Mouse (Mus musculus) heart, adult 18-20 months (tissue): ENCODE measurements around the gene Vmn1r113. TPM values are rescaled to one million over a fixed set of nuclear protein-coding genes. Genes with fewer than 3 reads are reported as not detected.
"Not testable (repeated sequence)": the region's sequence is repeated elsewhere in the genome, so short reads cannot be mapped to it uniquely, and the experiment has no call there.

Source experiments
- DNase-seq, 2 experiments: peaks; one replicate each; pipeline ENCODE4 v3.0.0; 2021 to 2022; ENCODE audit warnings: mixed read lengths in 1 of 2
- long read RNA-seq, 2 experiments: library from polyadenylated mRNA; stranded (forward); transcript quantifications; one replicate each; pipeline ENCODE4 v2.0.0; 2021
- total RNA-seq, 2 experiments: library from RNA; stranded (reverse); gene quantifications; 2 replicates each; pipeline ENCODE4 v1.2.3; 2021

Vmn1r113 gene
- total RNA-seq, result not detected
- long read RNA-seq, experiment 1, result 0 reads
- long read RNA-seq, experiment 2, result 0 reads

DNA sequence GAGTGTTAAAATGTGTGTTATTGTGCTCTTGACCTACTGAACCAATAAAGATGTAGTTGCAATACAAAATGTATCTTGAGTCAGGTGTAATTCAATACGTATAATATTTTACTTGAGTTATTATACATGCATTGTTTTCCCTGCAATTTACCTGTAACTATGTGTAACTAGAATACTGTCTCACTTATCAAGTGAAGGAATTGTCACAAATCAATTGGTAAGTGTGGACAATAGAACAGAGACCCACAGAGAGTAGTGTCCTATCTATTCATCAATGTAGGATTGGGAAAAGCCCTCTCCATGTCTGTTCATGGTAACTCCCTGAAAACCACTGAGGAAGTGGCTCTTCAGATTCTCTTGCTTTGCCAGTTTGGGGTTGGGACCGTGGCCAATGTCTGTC is at the start of gene Vmn1r113:
Gene Vmn1r113, plus strand, starts transcription at position 301 of the 400 bp plus-strand sequence.
- not testable (repeated sequence) for DNase-seq

DNA sequence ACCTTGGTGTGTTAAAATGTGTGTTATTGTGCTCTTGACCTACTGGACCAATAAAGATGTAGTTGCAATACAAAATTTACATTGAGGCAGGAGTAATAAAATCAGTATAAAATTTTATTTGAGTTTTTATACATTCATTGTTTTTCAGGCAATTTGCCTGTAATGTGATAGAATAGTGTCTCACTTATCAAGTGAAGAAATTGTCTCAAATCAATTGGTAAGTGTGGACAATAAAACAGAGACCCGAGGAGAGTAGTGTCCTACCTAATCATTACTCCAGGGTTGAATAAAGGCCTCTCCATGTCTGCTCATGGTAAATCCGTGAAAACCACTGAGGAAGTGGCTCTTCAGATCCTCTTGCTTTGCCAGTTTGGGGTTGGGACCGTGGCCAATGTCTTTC is 16.2 kb upstream of the Vmn1r113 start, which contains the start of gene Vmn1r112:
Gene Vmn1r112, plus strand, starts transcription at position 301 of the 400 bp plus-strand sequence.
- DNase-seq, result not testable (repeated sequence)

DNA sequence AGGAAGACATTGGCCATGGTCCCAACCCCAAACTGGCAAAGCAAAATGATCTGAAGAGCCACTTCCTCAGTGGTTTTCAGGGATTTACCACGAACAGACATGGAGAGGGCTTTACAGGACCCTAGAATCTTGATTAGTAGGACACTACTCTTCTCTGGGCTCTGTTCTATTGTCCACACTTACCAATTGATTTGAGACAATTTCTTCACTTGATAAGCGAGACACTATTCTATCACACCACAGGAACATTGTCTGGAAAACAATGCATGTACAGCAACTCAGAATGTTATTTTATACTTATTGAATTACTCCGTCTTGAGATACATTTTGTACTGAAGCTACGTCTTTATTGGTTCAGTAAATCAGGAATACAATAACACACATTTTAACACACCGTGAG is 25.0 kb downstream of the Vmn1r113 start, which contains the start of gene Vmn1r114:
Gene Vmn1r114, minus strand, starts transcription at position 101 of the 400 bp plus-strand sequence.
- DNase-seq, result not testable (repeated sequence)

Other genes with a start within 250 kb of the Vmn1r113 start
- not detected for gene Gm5726, start 241.5 kb upstream of the Vmn1r113 start, total RNA-seq
- gene Gm4141, start 211.0 kb upstream of the Vmn1r113 start, total RNA-seq, result not detected
- not detected for gene Gm4513, start 188.3 kb upstream of the Vmn1r113 start, total RNA-seq
- not detected for gene Vmn1r107, start 118.4 kb upstream of the Vmn1r113 start, total RNA-seq
- gene Vmn1r111, start 84.1 kb upstream of the Vmn1r113 start, total RNA-seq, result not detected
- not detected for gene Gm10668, start 56.7 kb upstream of the Vmn1r113 start, total RNA-seq
- not detected for gene Vmn1r112, start 16.1 kb upstream of the Vmn1r113 start, total RNA-seq
- not detected for gene Vmn1r114, start 24.9 kb downstream of the Vmn1r113 start, total RNA-seq
- not detected for gene Vmn1r115, start 57.7 kb downstream of the Vmn1r113 start, total RNA-seq
- not detected for gene Vmn1r116, start 85.0 kb downstream of the Vmn1r113 start, total RNA-seq
- gene Vmn1r117, start 96.8 kb downstream of the Vmn1r113 start, total RNA-seq, result not detected
- not detected for gene Vmn1r118, start 125.1 kb downstream of the Vmn1r113 start, total RNA-seq
- gene Vmn1r119, start 225.2 kb downstream of the Vmn1r113 start, total RNA-seq, result not detected